Mouse (Mus musculus): ENCODE data around the gene Rbp2. TPM values are rescaled to one million over a fixed set of nuclear protein-coding genes. Genes with fewer than 3 reads are reported as not detected.

Gene Rbp2
- polyA plus RNA-seq, 1 experiment: 0.81 TPM

DNA sequence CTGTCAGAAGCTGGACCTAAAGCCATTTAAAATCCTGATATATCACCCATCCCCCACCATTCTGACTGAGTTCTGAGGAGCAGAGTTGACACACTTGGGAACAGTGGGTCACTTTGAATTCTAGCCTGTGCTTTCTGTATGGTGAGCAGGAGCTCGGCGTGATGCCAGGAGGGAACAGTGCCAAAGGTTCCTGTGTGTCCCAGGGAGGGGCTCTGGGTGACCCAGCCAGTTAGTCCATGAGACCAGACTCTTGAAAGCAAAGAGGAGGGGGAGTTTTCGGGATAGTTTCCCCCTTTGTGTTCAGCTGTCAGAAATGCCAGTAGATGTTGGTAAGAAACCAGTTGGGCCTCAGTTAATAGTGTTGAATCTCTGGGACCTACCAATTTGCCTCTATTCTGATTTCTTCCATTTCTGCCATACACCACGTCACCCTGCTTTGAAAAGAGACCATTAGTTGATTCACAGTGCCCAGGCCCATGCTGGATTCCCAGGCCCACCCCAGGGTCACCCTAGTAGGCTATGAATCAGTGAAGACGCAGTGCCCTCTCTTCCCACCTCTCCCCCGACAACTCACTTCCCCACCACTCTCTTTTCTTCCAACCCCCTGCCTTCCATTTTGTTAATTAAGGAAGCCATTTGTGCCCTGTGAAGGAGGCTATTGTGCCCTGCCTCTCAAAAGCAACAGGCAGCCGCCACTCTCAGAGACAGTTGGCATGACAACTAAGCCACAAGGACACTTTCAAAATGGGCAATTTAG, 39.0 kb downstream of the Rbp2 start:
- no peak for DNase-seq (ENCODE audit: low read depth)

GRCm38 (mm10) chr9:98525543-98525924, 39.6 kb downstream of the Rbp2 start:
- no peak for DNase-seq (ENCODE audit: low read depth)

GRCm38 (mm10) chr9:98527226-98527625, 41.3 kb downstream of the Rbp2 start:
- no peak for DNase-seq (ENCODE audit: low read depth)

- DNase-seq (ENCODE audit: low read depth): no peak
Observed at GRCm38 (mm10) chr9:98529776-98530175, 43.9 kb downstream of the Rbp2 start.

DNA sequence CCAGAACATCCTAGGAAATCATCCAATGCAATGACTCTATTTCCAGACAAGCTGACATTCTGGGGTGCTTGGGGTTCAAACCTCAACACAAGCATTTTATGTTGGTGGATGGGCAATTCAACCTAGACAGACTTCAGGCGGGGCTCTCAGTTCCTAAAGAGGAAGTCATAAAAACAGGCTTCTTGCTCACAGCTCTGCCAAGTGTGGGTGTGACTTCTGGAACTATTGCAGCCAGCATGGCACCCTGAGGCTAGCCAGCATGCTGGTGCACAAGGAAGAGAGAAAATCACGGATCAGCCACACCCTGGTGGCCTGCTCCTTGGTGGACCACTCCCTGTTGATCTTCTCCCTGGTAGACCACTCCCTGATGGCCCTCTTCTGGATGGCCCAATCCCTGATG, 45.1 kb downstream of the Rbp2 start:
- DNase-seq (ENCODE audit: low read depth): no peak

DNA sequence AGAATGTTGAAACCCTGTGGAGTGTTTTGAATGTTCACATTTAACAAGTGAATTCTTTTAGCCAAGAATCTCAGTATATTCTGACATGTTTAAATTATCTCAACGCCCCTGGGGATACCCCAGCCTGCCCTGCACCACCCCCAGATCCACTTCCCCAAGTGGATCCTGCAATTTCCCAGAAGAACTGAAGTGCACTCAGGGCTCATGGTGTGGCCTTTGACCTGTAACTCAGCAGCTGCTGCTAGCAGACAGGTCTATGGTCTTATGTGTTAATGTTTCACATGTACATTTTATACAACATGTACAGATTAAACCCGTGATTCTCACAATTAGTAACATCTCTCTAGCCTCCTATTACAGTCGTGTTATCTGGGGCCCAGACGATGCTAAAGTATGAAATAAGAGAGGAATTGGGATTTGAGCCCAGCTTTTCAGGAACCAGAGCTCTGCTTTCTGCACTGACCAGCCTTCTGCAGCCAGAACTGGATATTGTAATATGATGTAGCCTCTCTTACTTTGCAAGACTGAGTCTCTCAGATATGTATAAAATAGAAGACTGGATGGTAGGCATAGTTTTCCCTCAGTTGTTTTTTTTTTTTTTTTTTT, 48.9 kb downstream of the Rbp2 start:
- no peak for DNase-seq (ENCODE audit: low read depth)

GRCm38 (mm10) chr9:98535763-98536162, 49.8 kb downstream of the Rbp2 start:
- no peak for DNase-seq (ENCODE audit: low read depth)

- DNase-seq (ENCODE audit: low read depth): no peak
Observed at GRCm38 (mm10) chr9:98538017-98538712, 52.2 kb downstream of the Rbp2 start.

DNA sequence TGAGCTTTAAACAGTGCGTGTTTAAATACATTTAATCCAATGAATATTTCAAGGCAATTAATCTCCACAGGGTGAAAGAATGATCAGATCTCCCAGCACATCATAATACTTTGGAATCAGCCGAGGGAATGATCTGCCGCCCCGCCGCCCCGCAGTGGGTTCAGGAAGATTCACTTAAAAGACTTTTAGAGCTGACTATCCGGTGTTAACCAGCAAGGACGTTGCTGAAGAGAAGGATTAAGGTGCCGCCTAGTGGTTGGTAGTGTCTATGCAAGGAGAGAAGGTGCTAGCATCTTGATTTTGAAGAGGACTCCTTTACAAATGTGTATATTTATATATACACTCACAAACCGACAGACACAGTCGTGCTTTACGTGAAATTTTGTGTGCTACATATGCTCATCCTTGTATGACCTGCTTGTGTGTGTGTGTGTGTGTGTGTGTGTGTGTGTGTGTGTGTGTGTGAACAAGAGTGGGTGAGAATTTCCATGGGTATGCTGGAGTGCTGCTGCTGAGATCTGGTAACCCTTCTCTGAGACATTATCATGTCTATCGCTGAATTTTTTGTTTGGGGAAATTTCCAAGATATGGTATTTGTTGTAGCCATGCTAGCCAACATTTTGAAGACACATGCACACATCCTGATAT, 52.9 kb downstream of the Rbp2 start:
- no peak for DNase-seq (ENCODE audit: low read depth)

DNA sequence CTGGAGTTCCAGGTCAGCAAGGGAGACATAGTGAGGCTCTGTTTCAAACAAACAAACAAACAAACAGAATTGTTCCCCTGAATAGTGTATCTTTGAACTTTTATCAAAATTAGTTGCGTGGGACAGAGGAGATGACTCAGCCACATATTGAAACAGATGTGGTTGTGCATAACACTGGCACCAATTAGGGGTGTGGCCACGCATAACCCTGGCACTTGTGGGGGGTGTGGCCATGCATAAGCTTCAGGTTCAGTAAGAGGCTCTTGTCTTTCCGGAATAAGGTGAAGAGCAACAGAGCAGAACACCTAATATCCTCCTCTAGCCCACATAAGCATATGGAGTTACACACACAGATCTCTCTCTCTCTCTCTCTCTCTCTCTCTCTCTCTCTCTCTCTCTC, 58.1 kb downstream of the Rbp2 start:
- no peak for DNase-seq (ENCODE audit: low read depth)

Other genes with a start within 250 kb of the Rbp2 start
- gene Nmnat3, start 198.7 kb upstream of the Rbp2 start, polyA plus RNA-seq (2012; rRNA removed): 18.8 and 22.9 TPM in 2 replicates
- 44.5 and 67.1 TPM in 2 replicates for gene Rbp1, start 63.2 kb upstream of the Rbp2 start, polyA plus RNA-seq (2012; rRNA removed)
- 63.3 and 63.7 TPM in 2 replicates for gene Copb2, start 77.6 kb downstream of the Rbp2 start, polyA plus RNA-seq (2012; rRNA removed)
- gene Mrps22, start 115.5 kb downstream of the Rbp2 start, polyA plus RNA-seq (2012; rRNA removed): 11.5 and 15.2 TPM in 2 replicates